Comparison of ENCODE assay signal across 22 mouse cellular contexts in the genomic region with DNA sequence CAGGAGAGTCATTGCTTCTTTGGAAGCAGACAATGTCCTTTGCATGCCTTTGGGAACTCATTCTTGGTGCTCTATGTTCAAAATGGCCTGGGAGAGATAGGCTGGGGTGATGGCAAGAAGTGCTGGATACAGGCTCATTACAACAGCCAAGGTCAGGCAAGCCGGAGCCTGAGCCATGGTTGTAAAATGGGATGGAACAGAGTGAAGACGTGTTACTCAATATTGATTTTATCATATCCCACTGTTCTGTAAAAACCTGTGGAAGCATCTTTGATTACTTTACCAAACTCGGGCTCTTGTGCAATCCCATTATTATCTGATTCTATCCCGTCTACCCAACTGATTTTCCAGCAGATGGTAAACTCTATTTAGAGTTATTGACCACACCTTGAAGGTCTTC. TPM values are rescaled to one million over a fixed set of nuclear protein-coding genes. Genes with fewer than 3 reads are reported as not detected.
DNase-seq lines count a peak whose midpoint lies in the region; ATAC-seq and TF ChIP-seq lines count a peak whose summit lies in the region.
"Had no signal": no experiment of that assay in that cellular context is flagged by ENCODE, and none has a peak within 500 bp of the region (broad histone marks: within the 10 kb centered on the region; RNA-seq: fewer than 3 reads in every experiment).

No protein-coding gene starts in this region.

- H3K27ac ChIP-seq in heart, embryonic 12.5 days (ENCODE audit: poor library complexity, severe bottlenecking), result no peak overlapping the region
- H3K27ac ChIP-seq in liver, adult 2 months (replicated peaks; ENCODE audit: insufficient read depth, low read depth, low read length), result no peak overlapping the region
- no peak overlapping the region for H3K27ac ChIP-seq in liver, postnatal 0 days (ENCODE audit: low read depth)
- no peak overlapping the region for H3K27ac ChIP-seq in forebrain, embryonic 16.5 days (ENCODE audit: low read length)

- 77% methylated on average over 4 of the region's 4 CpGs for WGBS in heart, embryonic 12.5 days
- WGBS in liver, adult 2 months, result 22% methylated on average over 4 of the region's 4 CpGs
- 57% methylated on average over 4 of the region's 4 CpGs for WGBS in liver, postnatal 0 days (ENCODE audit: insufficient replicate concordance)
- WGBS in forebrain, embryonic 16.5 days, result 90% methylated on average over 4 of the region's 4 CpGs

- H3K9ac ChIP-seq in heart, embryonic 12.5 days, result no peak overlapping the region
- H3K9ac ChIP-seq in liver, adult 2 months (ENCODE audit: low read depth, low read length), result no peak overlapping the region
- H3K9ac ChIP-seq in liver, postnatal 0 days (replicated peaks), result no peak overlapping the region
- no peak overlapping the region for H3K9ac ChIP-seq in forebrain, embryonic 16.5 days (replicated peaks; ENCODE audit: low read depth, low read length)

- peak; percentile 75 for DNase-seq in heart, adult 11 months
- peak; percentile 38 for DNase-seq in liver, adult 2 months (ENCODE audit: extremely low read depth, low read depth, low spot score)
- DNase-seq in liver, postnatal 0 days, result no peak
- DNase-seq in fat pad, adult 2 months (ENCODE audit: extremely low read depth, low read depth, low spot score), result peak; percentile 62
- peak; percentile 66 for DNase-seq in gonadal fat pad, adult 2 months (ENCODE audit: low read depth)
- DNase-seq in right cerebral cortex, postnatal 25 days, result no peak
- DNase-seq: adrenal gland, adult 2 months; adrenal gland, adult 8-10 months; adrenal gland, postnatal 10 days; adrenal gland, postnatal 14 days; adrenal gland, postnatal 25 days; adrenal gland, postnatal 36 days; B cell, adult 2 months; cerebellum, adult 11 months; cerebellum, adult 11-12 months had no signal

- H3K4me2 ChIP-seq in heart, embryonic 12.5 days, result no peak overlapping the region
- no peak overlapping the region for H3K4me2 ChIP-seq in liver, postnatal 0 days (ENCODE audit: low read depth, low read length)
- no peak overlapping the region for H3K4me2 ChIP-seq in forebrain, embryonic 16.5 days (ENCODE audit: low read length)

- H3K79me2 ChIP-seq in liver, adult 2 months (ENCODE audit: control insufficient read depth, insufficient read depth, low read length), result no peaks in the 10 kb centered on the region

- H3K27me3 ChIP-seq in heart, embryonic 12.5 days (replicated peaks), result no peaks in the 10 kb centered on the region
- no peaks in the 10 kb centered on the region for H3K27me3 ChIP-seq in liver, adult 2 months (ENCODE audit: control insufficient read depth, insufficient read depth, low read length)
- H3K27me3 ChIP-seq in liver, postnatal 0 days (ENCODE audit: insufficient read depth, low read length), result no peaks in the 10 kb centered on the region
- peaks cover 16% of the 10 kb centered on the region for H3K27me3 ChIP-seq in forebrain, embryonic 16.5 days (replicated peaks; ENCODE audit: control insufficient read depth, insufficient read depth, low read length)
- H3K27me3 ChIP-seq: CH12.LX, Patski had no signal

- H3K4me3 ChIP-seq in heart, embryonic 12.5 days, result no peak overlapping the region
- H3K4me3 ChIP-seq in liver, adult 2 months (ENCODE audit: insufficient read depth, low read depth, low read length), result no peak overlapping the region
- H3K4me3 ChIP-seq in liver, postnatal 0 days (ENCODE audit: low read depth, low read length), result no peak overlapping the region
- H3K4me3 ChIP-seq in forebrain, embryonic 16.5 days (replicated peaks; ENCODE audit: low read length), result no peak overlapping the region

- no peak for TF ChIP-seq EP300 in liver, postnatal 0 days (IDR thresholded peaks at IDR 0.05; ENCODE audit: low read depth)

- no peaks in the 10 kb centered on the region for H3K9me3 ChIP-seq in heart, embryonic 12.5 days (replicated peaks)
- H3K9me3 ChIP-seq in liver, postnatal 0 days (ENCODE audit: low read length), result no peaks in the 10 kb centered on the region
- no peaks in the 10 kb centered on the region for H3K9me3 ChIP-seq in forebrain, embryonic 16.5 days (ENCODE audit: control insufficient read depth, low read length)
- H3K9me3 ChIP-seq: G1E had no signal

- no peak for TF ChIP-seq CTCF in liver, adult 2 months (IDR thresholded peaks at IDR 0.05; ENCODE audit: low read depth, low read length)
- no peak for TF ChIP-seq CTCF in liver, postnatal 0 days (IDR thresholded peaks at IDR 0.05; ENCODE audit: low read depth)

- ATAC-seq in heart, embryonic 12.5 days (ENCODE audit: insufficient number of reproducible peaks, low FRiP score), result no peak
- ATAC-seq in liver, postnatal 0 days, result no peak
- no peak for ATAC-seq in forebrain, embryonic 16.5 days
- ATAC-seq: activated CD4-positive, CD25-positive, alpha-beta regulatory T cell, adult 4 months; CD4-positive, CD25-positive, alpha-beta regulatory T cell, adult 4 months; Patski had no signal

- no peak for TF ChIP-seq POLR2A in liver, adult 2 months (IDR thresholded peaks at IDR 0.05; ENCODE audit: extremely low read depth, insufficient read depth, low read length)

- H3K36me3 ChIP-seq in heart, embryonic 12.5 days, result no peaks in the 10 kb centered on the region
- no peaks in the 10 kb centered on the region for H3K36me3 ChIP-seq in liver, adult 2 months (ENCODE audit: control insufficient read depth, insufficient read depth, low read length)
- no peaks in the 10 kb centered on the region for H3K36me3 ChIP-seq in liver, postnatal 0 days (replicated peaks; ENCODE audit: insufficient read depth, low read length)
- no peaks in the 10 kb centered on the region for H3K36me3 ChIP-seq in forebrain, embryonic 16.5 days (ENCODE audit: control insufficient read depth, insufficient read depth)
- H3K36me3 ChIP-seq: G1E had no signal

- no peaks in the 10 kb centered on the region; the same call in 1 of the 2 replicates for H3K4me1 ChIP-seq in heart, embryonic 12.5 days (replicated peaks)
- peaks cover 8% of the 10 kb centered on the region for H3K4me1 ChIP-seq in liver, adult 2 months (ENCODE audit: control insufficient read depth, insufficient read depth, low read length)
- H3K4me1 ChIP-seq in liver, postnatal 0 days (ENCODE audit: insufficient read depth), result no peaks in the 10 kb centered on the region
- H3K4me1 ChIP-seq in forebrain, embryonic 16.5 days (replicated peaks; ENCODE audit: control insufficient read depth, insufficient read depth, low read length), result no peaks in the 10 kb centered on the region

RNA-seq across cellular contexts. Expression of a gene that starts 8.6 kb away (rescaled TPM):
- 5.8 and 6.9 TPM in 2 replicates for polyA plus RNA-seq in heart, embryonic 12.5 days (2016; fragmentation: Nextera tagmentation; extraction: Ambion mirVana)
- 8.7 and 11.7 TPM in 2 replicates for total RNA-seq in liver, adult 2 months (2014; rRNA removed)
- 6.2 and 6.6 TPM in 2 replicates for polyA plus RNA-seq in liver, adult 2 months (2012; rRNA removed)
- polyA plus RNA-seq in liver, postnatal 0 days (2015; fragmentation: Nextera tagmentation; extraction: Ambion mirVana), result 9.2 and 10.7 TPM in 2 replicates
- 8.2 and 10.3 TPM in 2 replicates for polyA plus RNA-seq in gonadal fat pad, adult 2 months (2012; rRNA removed)
- 18.9 and 21.0 TPM in 2 replicates for polyA plus RNA-seq in forebrain, embryonic 16.5 days (2015; fragmentation: Nextera tagmentation; extraction: Ambion mirVana)

RNA-seq across cellular contexts. Expression of a gene that starts 28.9 kb away (rescaled TPM):
- polyA plus RNA-seq in heart, embryonic 12.5 days (2016; fragmentation: Nextera tagmentation; extraction: Ambion mirVana), result 4.1 and 4.2 TPM in 2 replicates
- total RNA-seq in liver, adult 2 months (2014; rRNA removed), result 7.0 and 12.1 TPM in 2 replicates
- 8.1 and 8.4 TPM in 2 replicates for polyA plus RNA-seq in liver, adult 2 months (2012; rRNA removed)
- 2.7 and 3.3 TPM in 2 replicates for polyA plus RNA-seq in liver, postnatal 0 days (2015; fragmentation: Nextera tagmentation; extraction: Ambion mirVana)
- polyA plus RNA-seq in gonadal fat pad, adult 2 months (2012; rRNA removed), result 28.7 and 30.7 TPM in 2 replicates
- 2.3 and 2.5 TPM in 2 replicates for polyA plus RNA-seq in forebrain, embryonic 16.5 days (2015; fragmentation: Nextera tagmentation; extraction: Ambion mirVana)

RNA-seq across cellular contexts. Expression of a gene that starts 36.5 kb away (rescaled TPM):
- 189 and 199 TPM in 2 replicates for polyA plus RNA-seq in heart, embryonic 12.5 days (2016; fragmentation: Nextera tagmentation; extraction: Ambion mirVana)
- 35.5 and 35.7 TPM in 2 replicates for total RNA-seq in liver, adult 2 months (2014; rRNA removed)
- polyA plus RNA-seq in liver, adult 2 months (2012; rRNA removed), result 18.2 and 18.3 TPM in 2 replicates
- 49.1 and 57.4 TPM in 2 replicates for polyA plus RNA-seq in liver, postnatal 0 days (2015; fragmentation: Nextera tagmentation; extraction: Ambion mirVana)
- polyA plus RNA-seq in gonadal fat pad, adult 2 months (2012; rRNA removed), result 38.8 and 43.2 TPM in 2 replicates
- polyA plus RNA-seq in forebrain, embryonic 16.5 days (2015; fragmentation: Nextera tagmentation; extraction: Ambion mirVana), result 229 and 233 TPM in 2 replicates

Comparison
In these comparisons a context has a peak if more than half of its experiments do, and no peak if none do; other contexts are left out.
1. DNase-seq: peak in heart, adult 11 months (single experiment), liver, adult 2 months (single experiment), fat pad, adult 2 months (single experiment) and gonadal fat pad, adult 2 months (single experiment); none in liver, postnatal 0 days (single experiment) and right cerebral cortex, postnatal 25 days (single experiment).